Mouse (Mus musculus) heart, adult 8-10 months (tissue): ENCODE data around the gene Phospho2. TPM values are rescaled to one million over a fixed set of nuclear protein-coding genes. Genes with fewer than 3 reads are reported as not detected.

Experiments
- DNase-seq: peaks from one replicate; pipeline ENCODE4 v3.0.0; 2022; ENCODE audit warnings: low spot score
- total RNA-seq, 4 experiments: library from RNA; stranded (reverse); gene quantifications; 2 replicates each; pipeline ENCODE4 v1.2.4; 2022

The Phospho2 gene
- total RNA-seq, 4 experiments from 2014 or later: 24.6 to 31.0 (median 25.9) TPM

DNA sequence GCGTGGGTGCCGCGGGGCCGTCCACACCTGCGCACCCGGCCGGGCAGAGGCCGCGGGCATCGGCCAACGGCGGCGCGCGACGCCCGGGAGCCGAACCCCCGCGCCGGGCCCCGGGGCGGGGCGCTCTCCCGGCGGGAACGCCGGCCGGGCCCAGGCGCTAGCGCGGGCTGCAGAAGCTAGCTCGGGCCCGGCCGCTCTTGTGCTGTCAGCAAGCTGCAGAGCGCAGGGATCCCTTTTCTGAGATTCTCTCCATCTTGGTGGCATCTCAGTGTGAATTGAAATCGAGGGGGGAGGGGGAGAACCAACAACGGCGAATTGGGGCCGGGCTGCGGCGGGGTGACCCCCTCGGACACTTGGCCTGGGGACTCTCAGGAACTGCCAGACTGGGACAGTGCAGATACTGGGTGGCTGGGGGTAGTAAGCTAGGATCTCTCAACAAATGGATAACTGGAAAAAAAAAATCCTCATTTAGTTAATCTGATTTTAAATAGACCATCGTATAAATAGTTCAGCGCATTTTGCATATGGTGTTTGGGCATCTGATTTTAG lies 33.8 kb downstream of the Phospho2 start:
- DNase-seq: no peak

DNA sequence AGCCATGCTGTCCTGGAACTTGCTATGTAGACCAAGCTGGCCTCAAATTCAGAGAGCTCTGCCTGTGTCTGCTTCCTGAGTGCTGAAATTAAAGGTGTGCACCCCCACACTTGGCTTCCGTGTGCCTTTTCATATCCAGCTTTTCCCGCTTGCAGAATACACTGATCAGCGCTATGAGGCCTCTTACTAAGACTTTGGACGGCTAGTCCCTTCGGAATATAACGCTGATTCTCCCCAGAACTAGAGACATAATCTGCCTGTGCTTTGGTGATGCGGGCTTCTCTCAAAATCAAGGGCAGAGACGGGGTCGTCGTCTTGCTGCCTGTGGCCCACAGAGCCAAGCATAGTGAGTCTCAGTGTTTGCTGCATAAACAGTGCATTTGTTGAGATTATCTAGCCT lies 36.5 kb downstream of the Phospho2 start:
- no peak for DNase-seq

- DNase-seq: no peak
These were observed 37.0 kb downstream of the Phospho2 start for GRCm38 (mm10) chr2:69826380-69826779.

- DNase-seq: no peak
These were observed 38.6 kb downstream of the Phospho2 start for GRCm38 (mm10) chr2:69828031-69828430.

- no peak for DNase-seq
These were observed 40.3 kb downstream of the Phospho2 start for GRCm38 (mm10) chr2:69829680-69830079.

GRCm38 (mm10) chr2:69830116-69830515 lies 40.7 kb downstream of the Phospho2 start:
- no peak for DNase-seq

GRCm38 (mm10) chr2:69837244-69837967 lies 48.0 kb downstream of the Phospho2 start:
- DNase-seq: no peak

GRCm38 (mm10) chr2:69837996-69838395 lies 48.6 kb downstream of the Phospho2 start:
- no peak for DNase-seq

- no peak for DNase-seq
These were observed 49.3 kb downstream of the Phospho2 start for GRCm38 (mm10) chr2:69838707-69839106.

DNA sequence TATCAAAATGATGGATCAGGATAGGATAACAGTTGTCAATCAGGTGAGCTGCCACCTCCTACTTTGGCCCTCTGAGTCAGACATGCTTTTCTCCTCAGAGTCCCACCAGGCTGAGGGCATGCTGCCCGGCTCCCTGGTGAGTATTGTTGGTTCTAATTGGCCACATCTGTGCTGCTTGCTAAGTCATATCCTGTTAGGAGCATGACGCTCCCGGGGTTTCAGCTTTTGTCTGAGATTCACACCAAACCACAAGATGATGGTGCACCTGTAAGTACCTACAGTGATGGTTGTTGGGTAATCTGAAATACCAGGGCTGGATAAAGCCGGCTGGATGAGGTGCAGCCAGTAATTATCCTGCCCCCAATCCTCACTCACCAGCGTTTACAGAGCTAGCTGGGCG lies 50.8 kb downstream of the Phospho2 start:
- no peak for DNase-seq

DNA sequence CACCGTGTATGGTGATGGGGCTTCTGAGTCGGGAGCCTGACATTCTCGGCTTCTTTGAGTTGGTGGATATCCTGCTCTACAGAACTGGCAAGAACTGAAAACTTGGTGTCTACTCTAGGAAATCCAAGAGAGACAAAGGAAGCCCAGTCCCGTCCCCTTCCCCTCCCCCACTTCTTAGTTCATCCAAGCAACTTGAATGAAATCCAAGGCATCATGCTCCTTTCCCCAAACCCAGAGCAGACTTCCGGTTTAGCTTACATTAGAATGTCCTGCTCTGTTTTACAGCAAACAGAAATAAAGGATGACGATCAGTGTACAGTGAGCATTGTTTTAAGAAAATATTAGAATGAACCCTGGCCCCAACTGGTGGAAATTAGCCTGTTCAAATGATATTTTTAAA lies 59.8 kb downstream of the Phospho2 start:
- DNase-seq: peak; percentile 20

Other genes starting within 250 kb of the Phospho2 start
- 1 to 10 TPM in 3 of 4 experiments, under 1 TPM in 1; 0.57 to 1.6 (median 1.1) TPM for gene Lrp2, start 203.6 kb upstream of the Phospho2 start, total RNA-seq
- 1 to 10 TPM; 3.6 to 4.7 (median 4.3) TPM for gene Bbs5, start 142.5 kb upstream of the Phospho2 start, total RNA-seq
- gene Klhl41, start 119.5 kb upstream of the Phospho2 start, total RNA-seq: 10 to 100 TPM; 85.6 to 96.6 (median 88.1) TPM
- 10 to 100 TPM; 25.5 to 30.3 (median 27.5) TPM for gene Fastkd1, start 76.1 kb upstream of the Phospho2 start, total RNA-seq
- gene Ppig, start 67.1 kb upstream of the Phospho2 start, total RNA-seq: 10 to 100 TPM; 33.8 to 40.0 (median 37.9) TPM
- under 1 TPM; 0.29 to 1.00 (median 0.65) TPM for gene Ccdc173, start within 50 bp of the Phospho2 start, total RNA-seq
- gene Klhl23, start 32.3 kb downstream of the Phospho2 start, total RNA-seq: 10 to 100 TPM; 27.3 to 34.6 (median 33.3) TPM
- gene Ssb, start 71.9 kb downstream of the Phospho2 start, total RNA-seq: 10 to 100 TPM; 58.2 to 78.0 (median 62.0) TPM
- gene Mettl5, start 96.0 kb downstream of the Phospho2 start, total RNA-seq: 10 to 100 TPM; 21.0 to 24.4 (median 22.6) TPM
- gene Ubr3, start 107.6 kb downstream of the Phospho2 start, total RNA-seq: 100 to 1,000 TPM; 129 to 132 (median 132) TPM
- gene Myo3b, start 249.5 kb downstream of the Phospho2 start, total RNA-seq: under 1 TPM; 0.05 to 0.16 (median 0.12) TPM